In the genomic region with DNA sequence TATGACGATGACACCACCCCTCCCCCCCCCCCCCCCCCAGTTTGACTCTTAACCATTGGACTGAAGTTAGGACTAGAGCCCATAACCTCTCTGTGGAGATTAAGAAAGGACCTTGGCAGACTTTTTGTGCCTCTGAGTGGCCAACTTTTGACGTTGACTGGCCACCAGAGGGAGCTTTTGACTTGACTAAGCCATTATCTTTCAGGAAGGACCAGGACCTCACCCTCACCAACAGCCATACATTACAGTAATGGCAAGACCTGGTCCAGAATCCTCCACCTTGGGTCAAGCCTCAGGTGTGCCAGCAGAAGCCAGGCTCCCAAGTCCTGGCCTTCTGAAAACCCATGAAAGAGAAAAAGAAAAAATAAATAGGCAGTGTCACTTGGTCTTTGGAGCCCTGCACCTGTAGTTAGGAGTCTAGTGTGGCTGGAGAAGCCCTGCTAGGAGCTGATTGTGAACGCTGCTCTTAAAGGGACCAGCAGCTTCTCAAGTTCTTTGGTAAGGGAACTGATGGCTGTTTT, we compare ENCODE assay signal across 8 mouse cellular contexts.
A peak's percentile ranks its signal among the peaks of the same experiment; 100 is the strongest.
DNase-seq lines count a peak whose midpoint lies in the region; ATAC-seq and TF ChIP-seq lines count a peak whose summit lies in the region.

No protein-coding gene starts in this region.

- H3K4me3 ChIP-seq in kidney, adult 2 months (ENCODE audit: insufficient read depth, low read depth, low read length) = no peak overlapping the region
- no peak overlapping the region for H3K4me3 ChIP-seq in kidney, embryonic 15.5 days (replicated peaks)

- H3K9ac ChIP-seq in kidney, embryonic 15.5 days = no peak overlapping the region

- H3K27me3 ChIP-seq in kidney, adult 2 months (replicated peaks; ENCODE audit: control insufficient read depth, insufficient read depth, low read length) = no peaks in the 10 kb centered on the region
- no peaks in the 10 kb centered on the region for H3K27me3 ChIP-seq in kidney, embryonic 15.5 days

- H3K9me3 ChIP-seq in kidney, embryonic 15.5 days (replicated peaks) = no peaks in the 10 kb centered on the region

- ATAC-seq in kidney, embryonic 15.5 days (replicated peaks; ENCODE audit: low FRiP score) = no peak

- TF ChIP-seq CTCF in kidney, adult 2 months (conservative IDR thresholded peaks at IDR 0.05; ENCODE audit: insufficient read depth, insufficient read length, low read depth, low read length) = peak; percentile 42

- 63% methylated on average over 3 of the region's 3 CpGs for WGBS in kidney, adult 2 months
- 66% methylated on average over 3 of the region's 3 CpGs for WGBS in kidney, embryonic 15.5 days

- H3K4me2 ChIP-seq in kidney, embryonic 15.5 days = no peak overlapping the region

- no peaks in the 10 kb centered on the region for H3K4me1 ChIP-seq in kidney, adult 2 months (ENCODE audit: control insufficient read depth, insufficient read depth, low read length)
- H3K4me1 ChIP-seq in kidney, embryonic 15.5 days = no peaks in the 10 kb centered on the region

- no peak for TF ChIP-seq POLR2A in kidney, adult 2 months (IDR thresholded peaks at IDR 0.05; ENCODE audit: low read depth, low read length)

- no peak overlapping the region for H3K27ac ChIP-seq in kidney, adult 2 months (ENCODE audit: insufficient read depth, low read depth, low read length)
- no peak overlapping the region for H3K27ac ChIP-seq in kidney, embryonic 15.5 days

- no peaks in the 10 kb centered on the region for H3K36me3 ChIP-seq in kidney, adult 2 months (ENCODE audit: control insufficient read depth, insufficient read depth, low read length)
- H3K36me3 ChIP-seq in kidney, embryonic 15.5 days = no peaks in the 10 kb centered on the region

- peak; percentile 46 for DNase-seq in kidney, adult 2 months
- peak; percentile 9 for DNase-seq in NIH3T3 (ENCODE audit: low read depth)
- DNase-seq in embryo, embryonic 10.5 days (ENCODE audit: low spot score) = peak; percentile 38
- DNase-seq in kidney, postnatal 14 days = peak; percentile 33
- peak; percentile 59 for DNase-seq in spleen, adult 12 weeks (ENCODE audit: low spot score)
- DNase-seq in frontal cortex, postnatal 25 days (ENCODE audit: low spot score in 2 of 2) = no peak
- no peak for DNase-seq in urinary bladder, postnatal 4 days (ENCODE audit: low spot score in 2 of 2)

Comparison
In these comparisons a context has a peak if more than half of its experiments do, and no peak if none do; other contexts are left out.
1. DNase-seq: peak in kidney, adult 2 months (single experiment), NIH3T3 (single experiment), embryo, embryonic 10.5 days (single experiment), kidney, postnatal 14 days (single experiment) and spleen, adult 12 weeks (single experiment); none in frontal cortex, postnatal 25 days (0 of 2) and urinary bladder, postnatal 4 days (0 of 2).